Mouse (Mus musculus) lung, embryonic 15.5 days (tissue): ENCODE results near the gene Med24. TPM values are rescaled to one million over a fixed set of nuclear protein-coding genes. Genes with fewer than 3 reads are reported as not detected.

Experiments
- ATAC-seq: fragments of 200-750 bp; cut with Nextera tagmentation; 2 replicates; pipeline ENCODE4 v1.8.0; 2017; ENCODE audit warnings: moderate number of reproducible peaks, borderline replicate concordance; ENCODE audit not compliant: low FRiP score, low TSS enrichment; ENCODE audit errors: extremely low read depth
- H3K27ac ChIP-seq: fragments of 300-500 bp; sonication (generic); 2 replicates; pipeline ENCODE4 v1.5.1; 2015; ENCODE audit warnings: moderate library complexity, mild to moderate bottlenecking, inconsistent platforms
- H3K27me3 ChIP-seq: fragments of 300-500 bp; sonication (generic); 2 replicates; pipeline ENCODE4 v1.6.1; 2015; ENCODE audit warnings: inconsistent platforms
- H3K36me3 ChIP-seq: fragments of 300-500 bp; sonication (generic); 2 replicates; pipeline ENCODE4 v1.6.1; 2015; ENCODE audit warnings: inconsistent platforms
- H3K4me1 ChIP-seq: fragments of 300-500 bp; sonication (generic); 2 replicates; pipeline ENCODE4 v1.6.1; 2015; ENCODE audit warnings: inconsistent platforms
- H3K4me2 ChIP-seq: fragments of 300-500 bp; sonication (generic); 2 replicates; pipeline ENCODE4 v1.6.1; 2015; ENCODE audit warnings: inconsistent platforms, mild to moderate bottlenecking, moderate library complexity
- H3K4me3 ChIP-seq: fragments of 300-500 bp; sonication (generic); 2 replicates; pipeline ENCODE4 v1.5.1; 2015; ENCODE audit warnings: mild to moderate bottlenecking, inconsistent platforms
- H3K9ac ChIP-seq: fragments of 300-500 bp; sonication (generic); 2 replicates; pipeline ENCODE4 v1.6.1; 2015; ENCODE audit warnings: inconsistent platforms
- H3K9me3 ChIP-seq: fragments of 300-500 bp; sonication (generic); 2 replicates; pipeline ENCODE4 v1.6.1; 2016; ENCODE audit warnings: inconsistent platforms
- WGBS: fragments of 180-500 bp; shearing (Covaris S2); methylation state at CpG from one replicate; pipeline ENCODE4 v1.1.7; 2015; 5-methylcytosine and 5-hydroxymethylcytosine counted together
- polyA plus RNA-seq: library from polyadenylated mRNA; unstranded; fragments of >200 nt; fragmentation: Nextera tagmentation; extraction: Ambion mirVana; gene quantifications from 2 replicates; pipeline ENCODE4 v1.2.1, GENCODE M21; 2015

Gene Med24
- polyA plus RNA-seq, 1 experiment from 2014 or later, result 53.0 TPM

- 85% methylated on average over 8 of the region's 8 CpGs for WGBS
- H3K27ac ChIP-seq, result peak overlapping the region; percentile 77
- H3K4me2 ChIP-seq, result no peak overlapping the region
- peaks cover 50% of the 10 kb centered on the region for H3K36me3 ChIP-seq
- H3K4me3 ChIP-seq, result no peak overlapping the region
- no peaks in the 10 kb centered on the region for H3K27me3 ChIP-seq
- no peak overlapping the region for H3K9ac ChIP-seq
- ATAC-seq, result no peak
- H3K9me3 ChIP-seq, result no peaks in the 10 kb centered on the region
- peaks cover 65% of the 10 kb centered on the region for H3K4me1 ChIP-seq
Measured at GRCm38 (mm10) chr11:98763502-98763861, 34.2 kb upstream of the Med24 start.

DNA sequence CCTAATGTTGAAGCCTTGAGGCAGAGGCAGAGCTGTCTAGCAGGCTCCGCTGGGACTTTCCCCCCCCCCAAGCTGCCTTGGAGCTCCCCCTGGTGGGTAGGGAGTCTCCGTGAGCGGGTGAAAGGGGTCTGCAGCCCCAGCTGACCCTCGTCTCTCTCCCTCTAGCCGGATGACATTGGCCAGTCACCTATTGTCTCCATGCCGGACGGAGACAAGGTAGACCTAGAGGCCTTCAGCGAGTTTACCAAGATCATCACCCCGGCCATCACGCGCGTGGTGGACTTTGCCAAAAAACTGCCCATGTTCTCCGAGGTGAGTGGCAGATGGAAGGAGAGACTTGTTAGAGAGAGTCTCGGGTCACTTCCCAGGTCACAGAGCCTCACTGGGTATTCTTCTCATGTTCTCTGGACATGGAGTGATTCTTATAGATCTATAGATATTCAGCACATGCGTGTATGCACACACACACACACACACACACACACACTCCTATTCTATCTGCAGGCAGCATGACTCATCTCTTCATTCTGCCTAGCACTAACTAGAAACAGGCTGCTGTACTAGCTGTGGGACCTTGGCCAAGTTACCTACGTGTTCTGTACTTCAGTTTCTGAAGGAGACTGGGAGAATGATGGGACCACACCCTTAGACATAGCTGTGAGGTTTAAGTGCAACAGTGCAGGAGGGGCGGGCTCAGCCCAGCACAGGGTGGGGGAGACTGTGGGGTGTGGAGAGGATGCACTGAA is 33.7 kb upstream of the Med24 start:
- ATAC-seq, result peak; percentile 55; the same call in 1 of the 2 replicates
- 60% methylated on average over 17 of the region's 17 CpGs for whole genome bisulfite sequencing
- Histone ChIP-seq H3K9me3 (no peaks in the 10 kb centered on the region), H3K9ac (no peak overlapping the region), H3K36me3 (peaks cover 53% of the 10 kb centered on the region), H3K4me2 (no peak overlapping the region), H3K27ac (peak overlapping the region; percentile 77), H3K4me1 (peaks cover 60% of the 10 kb centered on the region), H3K4me3 (no peak overlapping the region), H3K27me3 (no peaks in the 10 kb centered on the region)

GRCm38 (mm10) chr11:98761939-98762338 is 32.7 kb upstream of the Med24 start:
- 94% methylated on average over 4 of the region's 4 CpGs for WGBS
- H3K27ac ChIP-seq, result 0 out of 2 replicates have a peak overlapping the region, but pooled peaks have one; percentile 77
- no peak for ATAC-seq
- no peak overlapping the region for H3K4me2 ChIP-seq
- peaks cover 50% of the 10 kb centered on the region for H3K4me1 ChIP-seq
- peaks cover 63% of the 10 kb centered on the region for H3K36me3 ChIP-seq
- no peak overlapping the region for H3K4me3 ChIP-seq
- H3K9ac ChIP-seq, result no peak overlapping the region
- no peaks in the 10 kb centered on the region for H3K27me3 ChIP-seq
- no peaks in the 10 kb centered on the region for H3K9me3 ChIP-seq

GRCm38 (mm10) chr11:98756711-98757110 is 27.5 kb upstream of the Med24 start:
- Histone ChIP-seq H3K27me3 (no peaks in the 10 kb centered on the region), H3K27ac (no peak overlapping the region), H3K36me3 (peaks cover 61% of the 10 kb centered on the region), H3K4me3 (no peak overlapping the region), H3K9ac (no peak overlapping the region), H3K9me3 (no peaks in the 10 kb centered on the region), H3K4me2 (no peak overlapping the region), H3K4me1 (peaks cover 34% of the 10 kb centered on the region)
- ATAC-seq, result no peak
- WGBS, result 82% methylated on average over 12 of the region's 12 CpGs

- WGBS, result 90% methylated on average over 6 of the region's 6 CpGs
- no peaks in the 10 kb centered on the region for H3K27me3 ChIP-seq
- no peaks in the 10 kb centered on the region for H3K9me3 ChIP-seq
- no peak overlapping the region for H3K9ac ChIP-seq
- no peak for ATAC-seq
- no peak overlapping the region for H3K4me3 ChIP-seq
- peaks cover 42% of the 10 kb centered on the region for H3K4me1 ChIP-seq
- peaks cover 54% of the 10 kb centered on the region for H3K36me3 ChIP-seq
- no peak overlapping the region for H3K27ac ChIP-seq
- no peak overlapping the region for H3K4me2 ChIP-seq
Measured at GRCm38 (mm10) chr11:98755726-98756380, 26.6 kb upstream of the Med24 start.

GRCm38 (mm10) chr11:98754621-98755181 is 25.5 kb upstream of the Med24 start:
- Histone ChIP-seq H3K27ac (peak overlapping the region; percentile 82), H3K4me3 (no peak overlapping the region), H3K9me3 (no peaks in the 10 kb centered on the region), H3K9ac (no peak overlapping the region), H3K4me1 (peaks cover 54% of the 10 kb centered on the region), H3K36me3 (peaks cover 43% of the 10 kb centered on the region), H3K27me3 (no peaks in the 10 kb centered on the region), H3K4me2 (no peak overlapping the region)
- WGBS, result 22% methylated on average over 7 of the region's 7 CpGs
- ATAC-seq, result peak; percentile 11

DNA sequence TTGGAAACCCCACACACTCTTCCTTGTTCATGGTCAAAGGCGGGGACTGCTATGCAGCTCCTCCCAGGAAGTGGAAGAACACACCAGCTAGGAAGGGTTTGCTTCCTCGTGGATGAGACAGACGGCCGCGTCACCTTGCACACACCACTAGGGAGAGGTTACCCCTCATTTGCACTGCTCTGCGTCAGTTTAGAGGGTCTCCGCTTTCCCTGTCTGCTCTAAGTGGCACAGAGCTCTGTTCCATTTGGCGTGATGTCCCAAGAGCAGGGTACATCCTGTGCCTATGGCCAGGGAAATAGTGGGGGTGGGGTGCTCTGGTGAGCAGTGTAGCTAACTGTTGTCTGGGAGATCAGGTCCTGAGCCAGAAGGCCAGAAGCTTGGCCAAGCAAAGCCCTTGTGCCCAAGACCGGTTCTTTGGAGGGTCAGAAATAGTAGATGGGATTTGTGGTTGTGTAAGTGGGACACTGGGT is 25.0 kb upstream of the Med24 start:
- Histone ChIP-seq H3K9ac (no peak overlapping the region), H3K4me2 (no peak overlapping the region), H3K36me3 (peaks cover 40% of the 10 kb centered on the region), H3K9me3 (no peaks in the 10 kb centered on the region), H3K27me3 (no peaks in the 10 kb centered on the region), H3K4me3 (no peak overlapping the region), H3K27ac (peak overlapping the region; percentile 82), H3K4me1 (peaks cover 59% of the 10 kb centered on the region)
- no peak for ATAC-seq
- WGBS, result 55% methylated on average over 9 of the region's 9 CpGs

- Histone ChIP-seq H3K9ac (no peak overlapping the region), H3K4me1 (peaks cover 68% of the 10 kb centered on the region), H3K4me2 (no peak overlapping the region), H3K36me3 (peaks cover 32% of the 10 kb centered on the region), H3K27me3 (no peaks in the 10 kb centered on the region), H3K9me3 (no peaks in the 10 kb centered on the region), H3K4me3 (no peak overlapping the region), H3K27ac (0 out of 2 replicates have a peak overlapping the region, but pooled peaks have one; percentile 82)
- no peak for ATAC-seq
- WGBS, result 90% methylated on average over 5 of the region's 5 CpGs
Measured at GRCm38 (mm10) chr11:98753264-98753663, 24.0 kb upstream of the Med24 start.

GRCm38 (mm10) chr11:98752562-98753140 is 23.4 kb upstream of the Med24 start:
- 77% methylated on average over 10 of the region's 10 CpGs for WGBS
- ATAC-seq, result no peak
- Histone ChIP-seq H3K4me1 (peaks cover 74% of the 10 kb centered on the region), H3K9ac (no peak overlapping the region), H3K36me3 (peaks cover 29% of the 10 kb centered on the region), H3K27ac (peak overlapping the region; percentile 93), H3K9me3 (no peaks in the 10 kb centered on the region), H3K4me3 (no peak overlapping the region), H3K27me3 (no peaks in the 10 kb centered on the region), H3K4me2 (no peak overlapping the region)

DNA sequence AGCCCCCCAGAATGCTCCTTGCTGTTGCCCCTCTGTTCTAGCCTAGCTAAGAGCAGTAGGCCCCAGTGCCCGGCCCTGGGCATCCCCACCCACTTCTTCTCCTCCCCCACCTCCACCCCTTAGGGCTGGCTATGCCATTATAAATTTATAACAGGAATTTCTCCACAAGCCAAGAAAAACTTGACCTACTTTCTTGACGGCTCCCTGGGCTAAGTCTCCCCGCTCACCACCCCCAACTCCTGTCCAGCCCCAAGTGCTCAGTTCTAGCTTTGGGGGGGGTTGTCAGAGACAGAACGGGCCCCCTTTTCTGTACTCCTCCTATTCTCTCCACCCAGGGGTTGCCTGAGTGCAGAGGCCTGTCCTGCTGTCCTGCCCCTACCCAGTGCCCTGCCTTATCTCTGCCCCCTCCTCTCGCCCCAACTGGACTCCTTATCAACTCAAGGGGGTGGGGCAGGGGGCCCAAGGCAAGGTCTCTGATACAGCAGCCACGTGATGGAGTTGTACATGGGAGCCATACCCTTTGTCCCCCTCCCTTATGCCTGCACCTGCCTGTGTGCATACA is 22.1 kb upstream of the Med24 start:
- WGBS, result 9% methylated on average over 6 of the region's 6 CpGs
- Histone ChIP-seq H3K4me3 (no peak overlapping the region), H3K9ac (peak overlapping the region; percentile 25; the same call in 1 of the 2 replicates), H3K4me2 (peak overlapping the region; percentile 49), H3K27me3 (no peaks in the 10 kb centered on the region), H3K9me3 (no peaks in the 10 kb centered on the region), H3K36me3 (peaks cover 15% of the 10 kb centered on the region), H3K27ac (peak overlapping the region; percentile 93), H3K4me1 (peaks cover 86% of the 10 kb centered on the region)
- ATAC-seq, result peak; percentile 23; the same call in 1 of the 2 replicates

GRCm38 (mm10) chr11:98750351-98751201 is 21.3 kb upstream of the Med24 start:
- 14% methylated on average over 17 of the region's 17 CpGs for WGBS
- Histone ChIP-seq H3K9ac (peak overlapping the region; percentile 25; the same call in 1 of the 2 replicates), H3K27ac (peak overlapping the region; percentile 93)

More at GRCm38 (mm10) chr11:98750351-98751201, 21.3 kb upstream of the Med24 start:
- Histone ChIP-seq H3K36me3 (peaks cover 8% of the 10 kb centered on the region; the same call in 1 of the 2 replicates), H3K27me3 (no peaks in the 10 kb centered on the region), H3K4me2 (peak overlapping the region; percentile 49), H3K4me3 (no peak overlapping the region), H3K4me1 (peaks cover 93% of the 10 kb centered on the region), H3K9me3 (no peaks in the 10 kb centered on the region)
- peak; percentile 56 for ATAC-seq
